Mouse (Mus musculus) inflammation-experienced regulatory T-cells, adult 16 weeks (primary cell): Measurements from ENCODE around the gene Hoxd11. TPM values are rescaled to one million over a fixed set of nuclear protein-coding genes. Genes with fewer than 3 reads are reported as not detected.

ENCODE experiments used
- polyA plus RNA-seq: library from polyadenylated mRNA; unstranded; fragments of 100-300 nt; shearing (Covaris generic); gene quantifications from one replicate; pipeline ENCODE4 v1.2.1, GENCODE M21; 2017

Gene Hoxd11
- not detected for polyA plus RNA-seq

DNA sequence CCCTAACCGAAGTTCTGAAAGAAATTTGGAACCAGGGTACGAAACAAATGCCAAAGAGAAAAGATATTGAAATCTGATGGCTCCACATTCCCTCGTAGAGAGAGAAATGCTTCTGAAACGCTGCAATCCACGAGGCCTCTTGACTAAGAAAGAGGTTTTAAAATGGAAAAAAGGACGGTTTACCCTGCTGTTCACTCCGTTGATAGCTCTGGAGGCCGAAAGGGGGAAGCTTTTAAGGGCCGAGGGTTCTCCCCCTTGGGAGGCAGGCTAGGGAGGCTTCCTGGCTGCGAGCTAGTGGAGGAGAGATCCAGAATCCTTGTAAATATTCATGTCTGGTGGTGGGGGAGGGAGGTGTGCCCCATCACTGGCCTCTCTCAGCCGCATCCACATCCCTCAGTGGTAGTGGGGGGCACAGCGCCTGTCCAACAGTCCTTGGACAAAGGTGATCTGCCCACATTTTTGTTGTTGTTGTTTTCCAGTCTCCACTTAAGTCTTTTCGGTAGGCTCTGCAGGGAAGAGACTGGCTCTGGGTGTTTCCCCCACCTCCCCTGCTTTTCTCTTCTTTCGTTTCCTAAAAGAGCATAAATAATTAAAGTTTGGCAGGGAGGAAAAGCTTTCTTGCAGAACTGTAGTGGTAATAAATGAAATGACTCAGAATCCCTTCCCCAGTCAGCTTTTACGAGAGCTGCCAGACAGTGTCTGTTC is at the start of gene Hoxd11:
Gene Hoxd11, plus strand, starts transcription at position 667 of the 705 bp plus-strand sequence.

DNA sequence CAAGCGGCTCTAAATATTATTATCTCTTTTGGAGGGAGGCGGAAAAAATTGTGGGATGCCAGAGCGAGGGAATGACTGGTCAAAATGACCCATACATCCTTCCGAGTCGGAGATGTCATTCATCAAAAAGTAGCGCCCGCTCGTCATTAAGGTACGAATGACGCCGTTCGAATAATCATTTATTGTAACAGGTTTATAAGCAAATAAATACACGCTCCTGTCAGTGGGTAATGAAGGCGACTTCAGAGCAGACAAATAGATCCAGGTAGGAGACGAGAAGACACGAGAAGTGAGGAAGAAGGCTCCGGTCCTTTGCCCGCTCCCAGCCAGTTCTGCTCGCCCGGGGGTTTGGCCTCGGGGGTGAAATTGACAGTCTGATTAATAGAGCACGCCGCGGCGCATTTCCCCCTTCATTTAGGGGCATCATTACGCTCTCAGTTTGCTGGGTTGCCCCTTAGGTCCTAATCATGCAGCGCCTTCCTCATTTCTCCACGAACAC is 19.8 kb upstream of the Hoxd11 start, which contains the start of gene Evx2:
Gene Evx2, minus strand, starts transcription at position 51 of the 499 bp plus-strand sequence.

DNA sequence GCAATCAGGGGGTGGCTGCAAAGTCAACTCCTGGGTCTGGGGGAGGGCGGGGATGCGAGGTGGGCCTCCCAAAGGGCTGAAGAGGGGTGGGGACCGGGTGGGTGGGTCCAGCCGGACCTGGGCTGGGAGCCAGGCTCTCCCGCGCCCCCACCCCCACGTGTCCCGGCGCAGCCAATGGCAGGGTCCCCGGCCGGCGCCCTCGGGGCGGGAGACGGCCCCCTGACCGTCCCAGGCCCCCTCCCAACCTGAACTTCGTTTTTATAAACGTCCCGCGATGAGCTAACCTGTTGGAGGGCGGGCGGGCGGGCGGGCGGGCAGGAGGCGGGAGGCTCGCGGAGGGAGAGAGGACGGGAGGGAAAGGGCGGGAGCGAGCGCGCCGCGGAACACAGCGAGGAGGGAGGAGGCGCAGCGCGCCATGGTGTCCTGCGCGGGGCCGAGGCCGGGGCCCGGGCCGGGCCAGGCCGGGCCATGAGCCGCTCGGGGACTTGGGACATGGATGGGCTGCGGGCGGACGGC is 11.5 kb upstream of the Hoxd11 start, which contains the start of gene Hoxd13:
Gene Hoxd13, plus strand, starts transcription at position 469 of the 516 bp plus-strand sequence.

DNA sequence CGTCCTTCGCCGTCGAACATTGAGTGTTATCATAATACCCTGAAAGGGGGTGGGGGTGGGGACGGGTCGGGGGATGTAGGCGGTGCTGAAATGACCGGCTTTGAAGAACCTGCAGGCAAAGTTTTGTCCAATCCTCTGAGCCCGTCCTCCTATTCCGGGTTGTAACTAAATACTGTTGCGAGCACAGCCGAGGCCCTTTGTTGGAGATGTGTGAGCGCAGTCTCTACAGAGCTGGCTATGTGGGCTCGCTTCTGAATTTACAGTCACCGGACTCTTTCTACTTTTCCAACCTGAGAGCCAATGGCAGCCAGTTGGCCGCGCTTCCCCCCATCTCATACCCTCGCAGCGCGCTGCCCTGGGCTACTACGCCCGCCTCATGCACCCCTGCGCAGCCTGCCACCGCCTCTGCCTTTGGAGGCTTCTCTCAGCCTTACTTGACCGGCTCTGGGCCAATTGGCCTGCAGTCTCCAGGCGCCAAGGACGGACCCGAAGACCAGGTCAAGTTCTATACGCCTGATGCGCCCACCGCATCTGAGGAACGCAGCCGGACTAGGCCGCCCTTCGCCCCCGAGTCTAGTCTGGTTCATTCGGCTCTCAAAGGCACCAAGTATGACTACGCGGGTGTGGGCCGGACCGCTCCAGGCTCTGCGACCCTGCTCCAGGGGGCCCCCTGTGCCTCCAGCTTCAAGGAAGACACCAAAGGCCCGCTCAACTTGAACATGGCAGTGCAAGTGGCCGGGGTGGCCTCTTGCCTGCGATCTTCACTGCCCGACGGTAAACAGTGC is 4.3 kb upstream of the Hoxd11 start, which contains the start of gene Hoxd12:
Gene Hoxd12, plus strand, starts transcription at position 133 of the 785 bp plus-strand sequence.

DNA sequence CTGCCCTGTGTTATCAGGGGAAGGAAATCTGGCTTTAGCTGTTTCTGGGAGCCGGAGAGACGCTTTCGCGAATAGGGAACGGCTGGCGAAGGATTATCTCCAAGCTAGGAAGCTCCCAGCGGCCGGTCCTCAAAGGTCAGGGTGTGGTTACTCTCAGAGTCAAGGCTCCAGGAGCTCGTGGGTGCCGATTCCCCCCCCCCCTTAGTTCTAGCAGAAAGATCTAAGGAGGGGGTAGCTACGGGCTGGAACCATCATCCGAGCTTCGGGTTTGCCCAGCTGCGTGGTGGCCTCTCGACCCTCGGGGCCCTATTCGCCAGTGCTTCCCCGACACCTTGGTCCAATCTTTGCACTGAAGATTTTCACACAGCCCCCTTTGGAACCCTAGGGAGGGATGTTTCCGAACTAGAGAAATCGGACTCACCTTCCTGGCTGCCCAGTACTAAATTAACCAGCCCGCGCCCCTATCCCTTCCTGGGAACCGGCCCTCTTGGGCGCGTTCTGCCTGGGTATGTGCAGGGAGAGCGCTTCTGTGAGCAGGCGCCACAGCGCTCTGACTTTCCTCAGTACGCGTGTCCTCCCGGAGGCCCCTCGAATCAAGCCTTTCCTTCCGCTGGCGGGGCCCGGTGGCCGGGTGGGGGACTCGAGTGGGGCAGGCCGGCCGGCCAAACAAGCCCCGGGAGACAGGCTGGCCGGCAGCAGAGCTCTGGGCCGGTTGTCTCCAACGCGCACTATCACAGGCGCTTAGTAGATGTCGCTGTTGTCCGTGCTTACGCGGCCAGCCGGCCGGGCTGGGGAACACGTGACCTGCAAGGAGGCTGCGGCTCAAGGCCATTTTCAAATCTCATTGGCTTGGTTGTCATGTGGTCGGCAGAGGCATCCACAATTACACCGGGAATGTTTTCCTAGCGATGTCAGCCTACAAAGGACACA is 11.9 kb downstream of the Hoxd11 start, which contains the start of gene Hoxd10:
Gene Hoxd10, plus strand, starts transcription at position 903 of the 930 bp plus-strand sequence.

DNA sequence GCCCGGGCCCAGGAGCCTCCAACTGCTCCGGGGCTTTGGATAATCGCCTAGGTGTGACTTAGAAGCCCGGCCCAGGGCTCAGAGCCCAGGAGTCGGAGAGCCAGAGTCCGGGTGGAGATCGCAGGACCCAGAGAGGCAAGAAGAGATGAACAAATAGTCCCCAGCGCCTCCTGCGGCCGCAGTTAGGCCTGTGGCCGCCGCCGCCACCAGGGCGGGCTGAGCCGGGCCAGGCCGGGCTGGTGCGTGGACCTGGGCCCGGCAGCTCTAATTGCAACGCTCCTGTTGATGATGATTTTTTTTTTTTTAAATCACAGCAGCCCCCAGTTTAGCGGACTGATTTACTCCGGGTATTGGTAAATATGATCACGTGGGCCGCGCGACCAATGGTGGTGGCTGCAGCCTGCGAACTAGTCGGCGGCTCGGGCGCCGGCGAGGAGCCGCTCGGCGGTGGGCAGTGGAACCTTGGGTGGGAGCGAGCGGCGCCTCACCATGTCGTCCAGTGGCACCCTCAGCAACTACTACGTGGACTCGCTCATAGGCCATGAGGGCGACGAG is 18.3 kb downstream of the Hoxd11 start, which contains the start of gene Hoxd9:
Gene Hoxd9, plus strand, starts transcription at position 161 of the 555 bp plus-strand sequence.

DNA sequence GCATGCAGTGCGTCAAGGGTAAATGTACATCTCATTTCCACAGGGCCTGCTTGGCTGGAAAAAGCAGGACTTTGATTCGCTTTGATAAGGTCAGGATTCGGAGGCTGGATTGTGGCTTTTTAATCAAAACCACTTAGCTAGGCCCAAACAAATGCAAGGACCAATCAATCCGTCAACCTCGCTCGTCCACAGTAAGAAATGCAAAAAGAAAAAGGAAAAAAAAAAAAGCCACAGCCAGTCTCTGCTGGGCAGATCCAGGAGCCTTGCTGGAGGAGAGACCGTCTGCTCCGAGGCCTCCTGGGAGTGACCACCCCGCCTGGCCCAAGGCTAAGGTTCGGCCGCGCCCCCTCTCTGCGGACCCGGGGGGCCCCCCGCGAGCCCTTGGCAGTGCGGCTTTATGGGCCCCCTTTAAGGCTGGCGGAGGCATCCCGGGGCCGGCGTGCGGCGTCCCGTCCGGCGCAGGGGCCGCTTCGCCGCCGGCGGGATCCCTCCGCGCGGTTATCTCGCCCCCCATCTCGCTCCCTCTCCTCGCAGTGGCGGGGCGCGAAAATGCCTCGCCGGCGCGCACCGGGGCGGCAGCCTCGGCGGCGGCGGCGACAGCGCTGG is 25.1 kb downstream of the Hoxd11 start, which contains the start of gene Hoxd8:
Gene Hoxd8, plus strand, starts transcription at position 223 of the 606 bp plus-strand sequence.

DNA sequence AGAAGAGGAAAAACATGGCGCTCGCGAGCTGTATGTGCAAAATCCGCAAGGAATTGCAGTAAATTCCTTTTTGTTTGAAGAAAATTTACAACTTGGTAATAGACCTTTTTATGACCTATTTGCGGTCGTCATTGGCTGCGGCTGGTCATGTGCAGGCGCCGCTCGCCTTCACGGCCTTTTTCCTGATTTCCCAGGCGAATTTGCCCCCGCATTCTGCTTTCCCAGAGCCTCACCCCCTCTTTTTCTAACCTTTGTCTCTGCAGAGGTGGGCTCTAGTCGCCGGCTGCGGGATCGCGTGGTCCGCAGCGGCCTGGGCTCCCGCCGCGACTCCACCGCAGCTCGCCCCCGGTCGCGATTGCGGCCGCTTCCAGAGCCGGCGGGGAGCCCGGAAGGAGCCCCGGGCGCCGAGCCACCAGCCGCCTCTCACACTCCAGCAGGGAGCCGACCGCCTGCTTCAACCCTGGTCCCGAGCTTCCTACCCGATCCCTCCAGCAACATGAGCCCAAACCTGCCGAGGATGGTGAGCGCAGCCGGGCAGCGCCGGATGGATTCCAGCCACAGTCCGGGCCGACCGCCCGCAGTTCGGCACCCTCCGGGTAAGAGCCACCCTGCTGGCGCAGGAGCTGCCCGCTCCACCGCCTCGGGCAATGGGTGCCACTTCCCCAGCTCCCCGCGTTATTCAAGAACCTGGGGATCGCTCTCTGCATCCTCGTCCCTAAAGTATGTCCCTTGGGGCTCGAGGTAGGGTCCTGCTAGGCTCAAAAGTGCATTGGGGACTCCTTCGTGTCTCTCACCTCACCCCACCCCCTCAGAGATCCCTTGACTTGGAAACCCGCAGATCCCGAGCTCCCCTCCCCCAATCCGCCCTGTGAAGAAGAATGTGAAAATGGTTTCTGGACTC is 32.6 kb downstream of the Hoxd11 start, which contains the start of the genes Hoxd3 and Hoxd4:
Gene Hoxd3, plus strand, starts transcription at position 207 of the 901 bp plus-strand sequence.
Gene Hoxd4, plus strand, starts transcription at position 209 of the 901 bp plus-strand sequence.

DNA sequence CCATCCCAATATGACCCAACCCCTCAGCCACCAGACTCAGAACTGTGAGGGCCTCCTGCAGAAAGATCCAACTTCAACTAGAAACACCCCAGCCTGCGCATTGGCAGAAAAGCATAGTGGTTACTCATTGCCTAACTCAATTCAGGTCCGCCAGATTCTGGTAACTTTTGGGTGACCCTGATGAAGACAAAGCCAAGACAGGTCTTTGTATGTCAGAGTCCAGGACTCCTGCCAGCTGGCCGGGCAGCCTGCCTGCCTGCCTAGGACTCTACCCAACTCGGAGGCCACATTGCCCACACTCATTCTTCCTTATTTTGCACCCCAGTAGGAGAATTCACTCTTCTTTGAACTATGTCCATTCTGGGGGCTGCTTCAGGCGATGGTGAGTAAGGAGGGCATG is 47.2 kb downstream of the Hoxd11 start, which contains the start of gene Gm28230:
Gene Gm28230, plus strand, starts transcription at position 178 of the 400 bp plus-strand sequence.

Other genes with a start within 250 kb of the Hoxd11 start
- gene Lnpk, start 100.1 kb upstream of the Hoxd11 start, polyA plus RNA-seq: 22.2 TPM
- gene Evx2, start 20.0 kb upstream of the Hoxd11 start, polyA plus RNA-seq: not detected
- gene Hoxd13, start 11.2 kb upstream of the Hoxd11 start, polyA plus RNA-seq: not detected
- gene Hoxd12, start 4.5 kb upstream of the Hoxd11 start, polyA plus RNA-seq: not detected
- gene Hoxd10, start 12.4 kb downstream of the Hoxd11 start, polyA plus RNA-seq: not detected
- gene Hoxd9, start 18.2 kb downstream of the Hoxd11 start, polyA plus RNA-seq: not detected
- not detected for gene Hoxd8, start 25.1 kb downstream of the Hoxd11 start, polyA plus RNA-seq
- gene Hoxd3, start 32.4 kb downstream of the Hoxd11 start, polyA plus RNA-seq: not detected
- not detected for gene Hoxd4, start 32.4 kb downstream of the Hoxd11 start, polyA plus RNA-seq
- not detected for gene Gm28230, start 47.2 kb downstream of the Hoxd11 start, polyA plus RNA-seq
- gene Hoxd1, start 83.4 kb downstream of the Hoxd11 start, polyA plus RNA-seq: not detected
- gene Mtx2, start 146.2 kb downstream of the Hoxd11 start, polyA plus RNA-seq: 21.3 TPM